Mouse (Mus musculus) common myeloid progenitor, adult 5-6 weeks (primary cell): ENCODE measurements at regions not wholly inside any gene's neighbourhood (a gene's known extent, or its start where the extent isn't known, plus 50 kb on each side); places are given as distances from the start of the nearest gene placed in this dataset.

ENCODE experiments used
- ATAC-seq: replicated peaks from 2 replicates; pipeline ENCODE4 v1.8.0; 2016; ENCODE audit warnings: low read depth, mild to moderate bottlenecking, moderate TSS enrichment, inconsistent platforms; ENCODE audit not compliant: poor library complexity, severe bottlenecking

- ATAC-seq = no peak
These were observed 51.8 kb downstream of the Calml3 start for GRCm38 (mm10) chr13:3752334-3752733.

GRCm38 (mm10) chr13:3751222-3751621 lies 52.9 kb downstream of the Calml3 start:
- ATAC-seq = no peak

GRCm38 (mm10) chr13:3750756-3751155 lies 53.4 kb downstream of the Calml3 start:
- peak; percentile 37; the same call in 1 of the 2 replicates for ATAC-seq

- ATAC-seq = peak; percentile 63
These were observed 54.5 kb downstream of the Calml3 start for GRCm38 (mm10) chr13:3749646-3750045.

- no peak for ATAC-seq
These were observed 55.3 kb downstream of the Calml3 start for GRCm38 (mm10) chr13:3748859-3749258.

- ATAC-seq = no peak
These were observed 57.6 kb downstream of the Calml3 start for GRCm38 (mm10) chr13:3746524-3746923.

GRCm38 (mm10) chr13:3744870-3745269 lies 59.2 kb downstream of the Calml3 start:
- peak; percentile 33 for ATAC-seq

- ATAC-seq = 0 out of 2 replicates have a peak, but pooled peaks have one; percentile 26
These were observed 60.2 kb downstream of the Calml3 start for GRCm38 (mm10) chr13:3743692-3744457.

GRCm38 (mm10) chr13:3742763-3743401 lies 61.2 kb downstream of the Calml3 start:
- peak; percentile 50 for ATAC-seq

GRCm38 (mm10) chr13:3742094-3742730 lies 61.9 kb downstream of the Calml3 start:
- ATAC-seq = peak; percentile 30

- no peak for ATAC-seq
These were observed 73.5 kb downstream of the Calml3 start for GRCm38 (mm10) chr13:3730699-3731021.

- no peak for ATAC-seq
These were observed 74.0 kb downstream of the Calml3 start for GRCm38 (mm10) chr13:3729926-3730698.

GRCm38 (mm10) chr13:3728888-3729287 lies 75.2 kb downstream of the Calml3 start:
- ATAC-seq = no peak

GRCm38 (mm10) chr13:3726331-3726781 lies 77.8 kb downstream of the Calml3 start:
- peak; percentile 5; the same call in 1 of the 2 replicates for ATAC-seq

GRCm38 (mm10) chr13:3725803-3726202 lies 78.3 kb downstream of the Calml3 start:
- ATAC-seq = peak; percentile 94

- ATAC-seq = no peak
These were observed 79.8 kb downstream of the Calml3 start for GRCm38 (mm10) chr13:3724313-3724712.

- no peak for ATAC-seq
These were observed 80.5 kb downstream of the Calml3 start for GRCm38 (mm10) chr13:3723458-3724143.

GRCm38 (mm10) chr13:3715019-3715418 lies 81.2 kb downstream of the Asb13 start:
- no peak for ATAC-seq

GRCm38 (mm10) chr13:3712497-3713160 lies 78.8 kb downstream of the Asb13 start:
- ATAC-seq = no peak
